Mouse (Mus musculus) A20 (cell line): Measurements from ENCODE around the gene Plekhm3.

Experiments used
- DNase-seq: peaks from one replicate; pipeline ENCODE4 v3.0.0-alpha.2; 2011; ENCODE audit warnings: low read depth, low spot score

The Plekhm3 gene

GRCm38 (mm10) chr1:64876276-64876675, 80.3 kb downstream of the Plekhm3 start:
- DNase-seq: peak; percentile 35

- DNase-seq: peak; percentile 6
Observed at GRCm38 (mm10) chr1:64875712-64876111, 80.9 kb downstream of the Plekhm3 start.

- no peak for DNase-seq
Observed at GRCm38 (mm10) chr1:64875156-64875555, 81.5 kb downstream of the Plekhm3 start.

- DNase-seq: no peak
Observed at GRCm38 (mm10) chr1:64871956-64872355, 84.7 kb downstream of the Plekhm3 start.

GRCm38 (mm10) chr1:64867684-64868083, 88.9 kb downstream of the Plekhm3 start:
- DNase-seq: no peak

- DNase-seq: no peak
Observed at GRCm38 (mm10) chr1:64866140-64866539, 90.5 kb downstream of the Plekhm3 start.

GRCm38 (mm10) chr1:64860235-64860920, 96.2 kb downstream of the Plekhm3 start:
- DNase-seq: no peak

GRCm38 (mm10) chr1:64859826-64860225, 96.8 kb downstream of the Plekhm3 start:
- no peak for DNase-seq

GRCm38 (mm10) chr1:64854835-64855234, 101.8 kb downstream of the Plekhm3 start:
- no peak for DNase-seq

- no peak for DNase-seq
Observed at GRCm38 (mm10) chr1:64853738-64854730, 102.6 kb downstream of the Plekhm3 start.

- no peak for DNase-seq
Observed at GRCm38 (mm10) chr1:64853244-64853643, 103.4 kb downstream of the Plekhm3 start.

GRCm38 (mm10) chr1:64852272-64852671, 104.4 kb downstream of the Plekhm3 start:
- DNase-seq: no peak

- DNase-seq: no peak
Observed at GRCm38 (mm10) chr1:64850345-64850744, 106.3 kb downstream of the Plekhm3 start.

- DNase-seq: no peak
Observed at GRCm38 (mm10) chr1:64848996-64849395, 107.6 kb downstream of the Plekhm3 start.

- no peak for DNase-seq
Observed at GRCm38 (mm10) chr1:64848081-64848480, 108.5 kb downstream of the Plekhm3 start.

GRCm38 (mm10) chr1:64847565-64847964, 109.1 kb downstream of the Plekhm3 start:
- DNase-seq: no peak

- DNase-seq: no peak
Observed at GRCm38 (mm10) chr1:64844978-64845377, 111.6 kb downstream of the Plekhm3 start.

GRCm38 (mm10) chr1:64843900-64844616, 112.6 kb downstream of the Plekhm3 start:
- DNase-seq: no peak

- DNase-seq: no peak
Observed at GRCm38 (mm10) chr1:64840930-64841329, 115.7 kb downstream of the Plekhm3 start.

GRCm38 (mm10) chr1:64836584-64836983, 120.0 kb downstream of the Plekhm3 start:
- no peak for DNase-seq

- DNase-seq: no peak
Observed at GRCm38 (mm10) chr1:64836114-64836513, 120.5 kb downstream of the Plekhm3 start.

- DNase-seq: no peak
Observed at GRCm38 (mm10) chr1:64831552-64831951, 125.1 kb downstream of the Plekhm3 start.
